Mouse (Mus musculus): Measurements from ENCODE around the gene Pcnx. TPM values are rescaled to one million over a fixed set of nuclear protein-coding genes. Genes with fewer than 3 reads are reported as not detected.

The Pcnx gene
- polyA plus RNA-seq (2015; fragmentation: Nextera tagmentation; extraction: Ambion mirVana), result 10.1 and 10.5 TPM in 2 replicates

- peak within 1 kb of the TSS; percentile 78 for H3K4me2 ChIP-seq
- H3K27ac ChIP-seq, result peak within 1 kb of the TSS; percentile 95
- peaks cover 33% of the 10 kb centered on the region for H3K4me1 ChIP-seq (replicated peaks)
- H3K4me3 ChIP-seq, result peak within 1 kb of the TSS; percentile 95
- peak; percentile 82 for ATAC-seq (ENCODE audit: low FRiP score)
- H3K9ac ChIP-seq, result peak within 1 kb of the TSS; percentile 97
- H3K27me3 ChIP-seq, result 0 out of 2 replicates have a peak, but pooled peaks cover 4% of the 10 kb centered on the region
- H3K36me3 ChIP-seq, result no peaks in the 10 kb centered on the region
- 7% methylated on average over 20 of the region's 83 CpGs for WGBS
- no peaks in the 10 kb centered on the region for H3K9me3 ChIP-seq
Observed at GRCm38 (mm10) chr12:81859351-81860307, at the start of gene Pcnx. Pcnx (plus strand) TSS chr12:81860023.

- no peak for ATAC-seq (ENCODE audit: low FRiP score)
- Histone ChIP-seq H3K36me3 (no peaks in the 10 kb centered on the region), H3K27me3 (peaks cover 9% of the 10 kb centered on the region), H3K9me3 (no peaks in the 10 kb centered on the region), H3K4me2 (no peak overlapping the region), H3K9ac (no peak overlapping the region; the same call in 1 of the 2 replicates), H3K4me3 (no peak overlapping the region), H3K27ac (0 out of 2 replicates have a peak overlapping the region, but pooled peaks have one; percentile 23), H3K4me1 (replicated peaks) (peaks cover 26% of the 10 kb centered on the region)
- WGBS, result 26% methylated on average over 8 of the region's 8 CpGs
Observed at GRCm38 (mm10) chr12:81810417-81810816, 49.4 kb upstream of the Pcnx start.

GRCm38 (mm10) chr12:81814742-81815141 lies 45.1 kb upstream of the Pcnx start:
- H3K4me2 ChIP-seq, result no peak overlapping the region
- no peak overlapping the region for H3K4me3 ChIP-seq
- H3K9me3 ChIP-seq, result no peaks in the 10 kb centered on the region
- no peak for ATAC-seq (ENCODE audit: low FRiP score)
- H3K27ac ChIP-seq, result no peak overlapping the region
- WGBS, result 90% methylated on average over 5 of the region's 5 CpGs
- H3K9ac ChIP-seq, result no peak overlapping the region
- peaks cover 15% of the 10 kb centered on the region for H3K4me1 ChIP-seq (replicated peaks)
- H3K36me3 ChIP-seq, result no peaks in the 10 kb centered on the region
- H3K27me3 ChIP-seq, result no peaks in the 10 kb centered on the region

GRCm38 (mm10) chr12:81816330-81817125 lies 43.3 kb upstream of the Pcnx start:
- H3K27ac ChIP-seq, result peak overlapping the region; percentile 30
- ATAC-seq (ENCODE audit: low FRiP score), result peak; percentile 69; the same call in 1 of the 2 replicates
- H3K36me3 ChIP-seq, result no peaks in the 10 kb centered on the region
- H3K9me3 ChIP-seq, result no peaks in the 10 kb centered on the region
- no peak overlapping the region for H3K9ac ChIP-seq
- H3K4me1 ChIP-seq (replicated peaks), result peaks cover 10% of the 10 kb centered on the region; the same call in 1 of the 2 replicates
- peak overlapping the region; percentile 40 for H3K4me2 ChIP-seq
- peak overlapping the region; percentile 16 for H3K4me3 ChIP-seq
- no peaks in the 10 kb centered on the region for H3K27me3 ChIP-seq
- WGBS, result 8% methylated on average over 10 of the region's 10 CpGs

GRCm38 (mm10) chr12:81817126-81817505 lies 42.7 kb upstream of the Pcnx start:
- ATAC-seq (ENCODE audit: low FRiP score), result no peak; the same call in 1 of the 2 replicates
- Histone ChIP-seq H3K27ac (peak overlapping the region; percentile 30), H3K4me1 (replicated peaks) (peaks cover 10% of the 10 kb centered on the region; the same call in 1 of the 2 replicates), H3K27me3 (no peaks in the 10 kb centered on the region), H3K36me3 (no peaks in the 10 kb centered on the region), H3K4me2 (peak overlapping the region; percentile 40), H3K9me3 (no peaks in the 10 kb centered on the region), H3K9ac (no peak overlapping the region), H3K4me3 (peak overlapping the region; percentile 16)
- WGBS, result 44% methylated on average over 6 of the region's 6 CpGs

GRCm38 (mm10) chr12:81820700-81821099 lies 39.1 kb upstream of the Pcnx start:
- Histone ChIP-seq H3K27ac (no peak overlapping the region), H3K36me3 (no peaks in the 10 kb centered on the region), H3K27me3 (no peaks in the 10 kb centered on the region), H3K9me3 (no peaks in the 10 kb centered on the region), H3K4me1 (replicated peaks) (peaks cover 10% of the 10 kb centered on the region; the same call in 1 of the 2 replicates), H3K9ac (no peak overlapping the region), H3K4me3 (no peak overlapping the region), H3K4me2 (no peak overlapping the region)
- WGBS, result 95% methylated on average over 4 of the region's 4 CpGs
- no peak for ATAC-seq (ENCODE audit: low FRiP score)

- 81% methylated on average over 4 of the region's 4 CpGs for WGBS
- Histone ChIP-seq H3K36me3 (no peaks in the 10 kb centered on the region), H3K9ac (no peak overlapping the region), H3K4me2 (no peak overlapping the region), H3K27me3 (no peaks in the 10 kb centered on the region), H3K27ac (no peak overlapping the region), H3K4me3 (no peak overlapping the region), H3K9me3 (no peaks in the 10 kb centered on the region), H3K4me1 (replicated peaks) (0 out of 2 replicates have a peak, but pooled peaks cover under 1% of the 10 kb centered on the region)
- ATAC-seq (ENCODE audit: low FRiP score), result no peak
Observed at GRCm38 (mm10) chr12:81822176-81822575, 37.6 kb upstream of the Pcnx start.

GRCm38 (mm10) chr12:81822778-81823480 lies 36.9 kb upstream of the Pcnx start:
- Histone ChIP-seq H3K36me3 (no peaks in the 10 kb centered on the region), H3K27me3 (no peaks in the 10 kb centered on the region), H3K4me1 (replicated peaks) (no peaks in the 10 kb centered on the region), H3K4me3 (no peak overlapping the region), H3K9me3 (no peaks in the 10 kb centered on the region), H3K4me2 (no peak overlapping the region), H3K9ac (no peak overlapping the region), H3K27ac (no peak overlapping the region)
- WGBS, result 86% methylated on average over 4 of the region's 4 CpGs
- no peak for ATAC-seq (ENCODE audit: low FRiP score)

- H3K4me1 ChIP-seq (replicated peaks), result no peaks in the 10 kb centered on the region
- no peaks in the 10 kb centered on the region for H3K36me3 ChIP-seq
- no peak overlapping the region for H3K9ac ChIP-seq
- H3K9me3 ChIP-seq, result no peaks in the 10 kb centered on the region
- ATAC-seq (ENCODE audit: low FRiP score), result no peak
- no peaks in the 10 kb centered on the region for H3K27me3 ChIP-seq
- H3K4me2 ChIP-seq, result no peak overlapping the region
- 62% methylated on average over 2 of the region's 2 CpGs for WGBS
- no peak overlapping the region for H3K27ac ChIP-seq
- no peak overlapping the region for H3K4me3 ChIP-seq
Observed at GRCm38 (mm10) chr12:81828355-81828754, 31.5 kb upstream of the Pcnx start.

- Histone ChIP-seq H3K9ac (no peak overlapping the region), H3K27ac (no peak overlapping the region), H3K4me3 (no peak overlapping the region), H3K9me3 (no peaks in the 10 kb centered on the region), H3K27me3 (no peaks in the 10 kb centered on the region), H3K36me3 (no peaks in the 10 kb centered on the region), H3K4me2 (no peak overlapping the region), H3K4me1 (replicated peaks) (0 out of 2 replicates have a peak, but pooled peaks cover 4% of the 10 kb centered on the region)
- ATAC-seq (ENCODE audit: low FRiP score), result no peak
- 89% methylated on average over 5 of the region's 5 CpGs for WGBS
Observed at GRCm38 (mm10) chr12:81832039-81832738, 27.6 kb upstream of the Pcnx start.

- Histone ChIP-seq H3K27ac (no peak overlapping the region), H3K9me3 (no peaks in the 10 kb centered on the region), H3K4me1 (replicated peaks) (0 out of 2 replicates have a peak, but pooled peaks cover 4% of the 10 kb centered on the region), H3K36me3 (no peaks in the 10 kb centered on the region), H3K4me2 (no peak overlapping the region), H3K9ac (no peak overlapping the region), H3K4me3 (no peak overlapping the region), H3K27me3 (no peaks in the 10 kb centered on the region)
- 88% methylated on average over 2 of the region's 2 CpGs for WGBS
- no peak for ATAC-seq (ENCODE audit: low FRiP score)
Observed at GRCm38 (mm10) chr12:81833094-81833493, 26.7 kb upstream of the Pcnx start.
